Mouse (Mus musculus) gastrocnemius, adult 8-10 months (tissue): ENCODE measurements around the gene Pofut2. TPM values are rescaled to one million over a fixed set of nuclear protein-coding genes. Genes with fewer than 3 reads are reported as not detected.
A peak's percentile ranks its signal among the peaks of the same experiment; 100 is the strongest.

Experiments
- DNase-seq, 2 experiments: peaks; one replicate each; pipeline ENCODE4 v3.0.0; 2022; ENCODE audit warnings: low spot score in 2 of 2
- total RNA-seq, 4 experiments: library from RNA; stranded (reverse); gene quantifications; 2 replicates each; pipeline ENCODE4 v1.2.4; 2022

Gene Pofut2
- total RNA-seq = 10 to 100 TPM; 22.7 to 29.5 (median 23.8) TPM

DNA sequence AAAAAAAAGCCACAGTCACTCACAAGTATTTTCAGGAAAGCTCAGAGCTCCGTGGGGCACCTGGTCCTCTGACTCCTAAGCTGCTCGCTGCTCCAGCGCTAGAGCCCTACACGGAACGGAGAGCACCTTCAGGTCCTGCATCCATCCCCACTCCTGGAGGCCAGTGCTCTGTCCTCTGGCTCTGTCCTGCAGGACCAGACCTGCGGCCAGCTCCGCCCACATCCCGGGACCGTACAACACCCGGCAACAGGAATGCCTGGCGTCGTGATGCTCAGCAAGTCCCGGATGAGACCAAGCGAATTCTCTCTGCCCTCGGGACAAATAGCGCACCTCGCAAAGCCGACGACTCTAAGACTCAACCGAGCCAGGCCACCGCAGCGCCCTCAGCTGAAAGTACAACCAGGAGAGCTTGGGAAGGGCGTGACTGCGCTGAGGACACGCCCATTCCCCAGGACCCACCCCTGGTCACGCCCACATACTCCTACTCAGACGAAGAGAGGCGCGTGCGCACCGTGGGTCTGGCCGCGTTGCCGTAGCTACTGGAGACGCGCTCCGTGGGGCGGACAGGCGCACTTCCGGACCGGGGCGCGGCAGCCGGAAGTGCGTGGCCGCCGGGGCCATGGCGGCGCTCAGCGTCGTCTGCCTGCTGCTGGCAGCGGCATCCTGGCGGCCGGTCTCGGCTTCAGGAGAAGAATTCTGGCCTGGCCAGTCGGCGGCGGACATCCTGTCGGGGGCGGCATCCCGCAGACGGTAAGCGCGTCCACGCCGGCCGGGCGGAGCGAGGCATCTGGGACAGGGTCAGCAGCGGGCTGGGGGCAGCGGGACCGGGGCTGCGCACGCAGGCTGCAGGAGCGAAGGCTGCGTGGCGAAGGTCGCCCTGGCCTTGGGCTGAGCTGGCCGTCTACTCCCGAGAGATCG lies at the start of gene Pofut2:
Gene Pofut2, plus strand, starts transcription at position 515 of the 918 bp plus-strand sequence.
- DNase-seq = peak; percentile 91 to 96

DNA sequence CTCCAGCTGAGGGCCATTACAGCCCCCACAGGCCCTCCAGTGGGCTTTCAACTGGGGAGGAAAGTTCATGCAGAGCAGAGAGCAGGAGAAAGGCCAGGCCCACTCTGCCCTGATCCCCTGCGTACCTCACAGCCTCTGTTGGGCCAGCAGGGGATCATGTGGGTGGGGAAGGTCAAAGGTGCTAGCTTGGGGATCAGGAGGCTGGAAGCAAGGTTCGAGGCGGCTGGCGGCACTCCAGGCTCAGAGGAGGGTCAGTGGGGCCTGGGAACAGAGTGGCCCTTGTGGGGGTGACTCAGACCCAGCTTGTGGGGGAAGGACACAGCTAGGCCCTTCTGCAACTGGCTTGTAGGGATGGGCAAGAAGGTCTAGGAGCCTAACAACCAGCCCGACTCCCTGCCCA lies 49.8 kb upstream of the Pofut2 start:
- no peak for DNase-seq

DNA sequence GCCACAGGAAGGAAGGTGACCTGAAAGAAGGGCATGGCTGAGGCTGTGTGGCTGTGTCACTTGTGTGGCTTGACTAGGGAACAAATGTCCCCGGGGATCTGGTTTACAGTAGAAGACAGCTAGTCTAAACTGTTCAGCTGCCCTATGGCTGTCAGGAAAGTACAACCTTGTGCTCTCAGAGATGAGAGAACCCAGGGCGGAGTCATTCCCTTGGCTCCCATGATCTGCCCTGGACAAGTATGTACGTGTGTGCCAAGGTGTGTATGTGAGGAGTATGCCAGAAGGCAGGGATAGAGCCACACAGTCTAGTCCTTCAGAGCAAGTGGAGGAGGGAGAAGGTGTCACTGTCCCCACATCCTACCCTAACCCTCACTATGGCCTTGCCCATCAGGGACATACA lies 48.4 kb upstream of the Pofut2 start:
- DNase-seq = no peak

DNA sequence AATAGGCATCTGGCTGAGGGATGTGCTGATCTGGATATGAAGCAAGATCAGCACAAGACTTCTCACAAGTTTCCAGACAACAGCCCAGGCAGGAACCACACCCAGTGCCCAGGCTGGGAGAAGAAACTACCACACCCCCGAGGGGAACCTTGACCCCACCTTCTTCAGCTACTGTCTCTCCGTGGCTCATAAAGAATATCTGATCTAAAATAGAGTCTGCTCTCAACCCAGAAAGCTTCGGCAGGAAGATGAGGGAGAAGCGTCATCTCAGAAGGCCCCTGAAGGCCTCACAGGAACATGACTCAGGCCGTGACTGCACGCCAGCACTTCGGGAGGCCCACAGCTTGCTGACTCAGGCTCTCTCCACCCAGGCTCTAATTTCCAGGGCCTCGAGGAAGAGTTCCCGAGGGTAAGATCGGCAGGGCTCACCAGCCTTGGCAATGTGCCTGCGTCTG lies 47.9 kb upstream of the Pofut2 start:
- DNase-seq = peak; percentile 63 to 67

- no peak for DNase-seq
These were observed 46.5 kb upstream of the Pofut2 start for GRCm38 (mm10) chr10:77212354-77213120.

DNA sequence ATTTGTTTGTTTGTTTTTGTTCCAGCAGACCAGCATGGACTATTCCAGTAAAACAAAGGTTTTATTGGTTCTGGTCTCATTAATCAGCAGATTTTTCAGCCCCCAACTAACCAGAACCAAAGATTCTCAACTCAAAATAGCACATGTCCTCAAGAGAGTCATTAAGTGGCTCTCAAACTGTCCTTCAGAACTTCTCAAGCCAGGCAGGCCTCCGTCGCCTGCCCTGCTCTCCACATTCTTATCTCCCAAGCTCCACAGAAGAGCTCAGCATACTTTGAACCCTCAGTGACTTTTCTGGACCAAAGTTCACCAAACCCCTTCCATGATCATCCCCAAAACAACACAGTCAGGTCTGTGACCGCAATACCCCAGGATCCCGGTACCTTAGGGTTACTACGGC lies 45.5 kb upstream of the Pofut2 start:
- no peak for DNase-seq

- DNase-seq = no peak
These were observed 44.4 kb upstream of the Pofut2 start for GRCm38 (mm10) chr10:77214586-77214985.

DNA sequence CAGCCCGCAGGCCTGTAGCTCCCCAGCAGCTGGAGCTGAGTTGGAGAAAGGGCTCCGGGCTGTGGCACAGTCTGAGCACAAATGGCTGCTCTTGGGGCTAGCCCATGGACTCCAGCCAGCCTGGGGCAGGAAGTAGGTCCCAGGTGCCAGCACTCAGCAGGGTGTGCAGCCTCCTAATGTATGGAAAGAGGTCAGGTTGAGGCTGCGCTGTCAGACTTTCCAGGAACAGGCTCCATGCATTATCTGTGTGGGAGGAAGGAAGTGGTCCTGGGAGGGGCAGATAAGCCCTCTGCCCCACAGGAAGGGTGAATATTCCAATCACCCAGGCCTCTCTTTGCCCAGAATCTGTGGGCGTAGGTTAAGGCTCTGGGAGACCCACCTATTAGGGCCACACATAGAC lies 43.4 kb upstream of the Pofut2 start:
- no peak for DNase-seq

DNA sequence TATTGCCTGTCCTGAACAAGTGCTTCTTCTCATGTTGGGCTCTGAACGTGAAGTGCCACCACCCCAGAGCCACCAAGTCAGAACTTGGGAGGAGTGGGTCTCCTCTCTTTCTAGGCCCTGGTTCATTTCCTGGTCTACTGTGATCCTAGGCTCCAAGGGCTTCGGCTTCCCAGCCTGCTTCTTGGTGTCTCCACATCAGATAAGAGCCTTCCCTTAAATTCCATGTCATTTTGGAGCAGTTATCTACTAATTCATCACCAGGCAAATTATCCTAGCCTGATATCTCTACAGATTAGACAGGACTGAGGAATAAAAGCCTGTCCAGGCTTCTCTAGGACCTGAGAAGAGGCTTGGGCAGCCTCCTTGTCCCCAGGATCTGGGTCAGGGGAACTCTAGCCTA lies 42.7 kb upstream of the Pofut2 start:
- no peak for DNase-seq

GRCm38 (mm10) chr10:77217155-77217731 lies 41.8 kb upstream of the Pofut2 start:
- no peak for DNase-seq

DNA sequence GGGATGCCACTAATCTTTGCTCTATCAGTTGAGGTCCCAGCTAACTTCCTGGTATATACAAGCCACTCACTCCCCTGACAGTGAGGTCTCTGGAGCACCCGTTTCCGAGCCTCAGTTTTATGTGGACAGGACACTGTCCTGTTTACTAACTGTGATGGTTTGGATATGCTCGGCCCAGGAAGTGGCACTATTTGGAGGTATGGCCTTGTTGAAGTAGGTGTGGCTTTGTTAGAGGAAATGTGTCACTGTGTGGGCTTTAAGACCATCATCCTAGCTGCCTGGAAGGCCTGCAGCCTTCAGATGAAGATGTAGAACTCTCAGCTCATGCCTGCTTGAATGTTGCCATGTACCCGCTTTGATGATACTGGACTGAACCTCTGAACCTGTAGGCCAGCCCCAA lies 41.0 kb upstream of the Pofut2 start:
- no peak for DNase-seq

- DNase-seq = no peak
These were observed 39.5 kb upstream of the Pofut2 start for GRCm38 (mm10) chr10:77219411-77220025.

GRCm38 (mm10) chr10:77221108-77221507 lies 37.9 kb upstream of the Pofut2 start:
- DNase-seq = no peak

DNA sequence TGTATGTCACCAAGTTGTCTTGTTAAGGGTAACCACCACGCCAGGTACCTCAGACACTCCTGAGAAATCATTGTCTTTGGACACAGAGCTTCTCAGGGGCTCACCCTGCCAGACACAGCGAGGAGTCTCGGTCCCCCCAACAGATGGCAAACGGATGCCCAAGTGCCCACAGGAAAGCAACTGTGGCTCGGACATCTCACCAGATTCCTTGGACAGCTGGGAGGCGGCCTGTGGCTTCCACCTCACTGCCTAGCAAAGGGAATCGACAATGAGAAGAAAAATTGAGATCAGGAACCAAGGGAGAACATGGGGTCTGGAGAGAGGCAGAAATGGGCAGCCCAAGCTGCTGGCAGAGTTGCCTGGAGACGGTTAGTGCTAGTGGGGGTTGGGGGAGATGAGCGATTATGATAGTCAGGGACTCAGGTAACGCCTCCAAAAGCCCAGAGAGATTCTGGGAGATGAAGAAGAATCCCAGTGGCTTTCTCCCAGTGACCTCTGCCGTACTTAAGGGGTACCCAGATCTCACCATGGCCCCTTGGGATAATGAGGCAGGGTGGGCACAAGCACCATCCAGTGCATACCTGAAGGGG lies 36.0 kb upstream of the Pofut2 start:
- no peak for DNase-seq

DNA sequence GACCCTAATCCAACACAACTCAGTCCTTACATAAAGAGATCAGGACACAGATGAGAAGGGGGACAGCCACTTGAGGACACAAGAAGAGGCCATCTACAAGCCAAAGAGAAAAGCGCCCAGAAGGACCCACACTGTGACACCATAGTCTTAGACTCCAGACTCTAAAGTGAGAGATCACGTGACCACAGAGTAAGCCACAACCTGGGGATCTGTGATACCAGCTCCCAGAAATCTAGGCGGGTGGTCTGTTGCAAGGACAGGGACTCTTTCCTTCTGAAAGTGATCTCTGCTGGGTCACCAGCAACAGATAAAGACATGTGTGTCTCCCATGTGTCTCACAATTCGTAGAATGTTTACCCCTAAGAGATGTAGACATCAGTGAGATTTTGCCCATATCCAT lies 34.6 kb upstream of the Pofut2 start:
- DNase-seq = no peak

DNA sequence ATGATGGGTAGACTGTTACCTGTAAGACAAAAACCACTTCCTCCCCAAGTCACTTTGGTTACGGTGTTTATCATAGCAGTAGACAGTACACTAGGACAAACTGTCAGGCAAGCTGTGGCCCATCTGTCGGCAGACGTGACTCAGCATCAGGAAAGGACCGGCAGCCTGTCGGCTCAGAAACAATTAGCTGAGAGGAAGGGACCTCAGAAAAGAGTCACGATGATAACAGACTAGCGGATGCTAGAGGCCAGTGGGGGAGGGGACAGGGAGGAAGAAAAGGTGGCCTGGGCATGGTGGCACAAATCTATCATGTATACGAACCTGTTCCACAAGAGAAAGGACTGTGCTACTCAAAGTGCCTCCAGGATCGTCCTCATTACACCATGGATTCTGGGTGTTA lies 33.6 kb upstream of the Pofut2 start:
- DNase-seq = no peak

- no peak for DNase-seq
These were observed 32.9 kb upstream of the Pofut2 start for GRCm38 (mm10) chr10:77225995-77226688.

- DNase-seq = no peak
These were observed 32.2 kb upstream of the Pofut2 start for GRCm38 (mm10) chr10:77226691-77227367.

- DNase-seq = no peak
These were observed 31.7 kb upstream of the Pofut2 start for GRCm38 (mm10) chr10:77227368-77227723.
